Mouse (Mus musculus): ENCODE measurements around the gene Akr1c14. TPM values are rescaled to one million over a fixed set of nuclear protein-coding genes. Genes with fewer than 3 reads are reported as not detected.

The Akr1c14 gene
- not detected for total RNA-seq (2023)

GRCm38 (mm10) chr13:4048719-4049118 is at the start of gene Akr1c14:
Akr1c14 (plus strand) TSS chr13:4049011.

Other genes with a start within 250 kb of the Akr1c14 start
- not detected for gene Calml3, start 244.7 kb upstream of the Akr1c14 start, total RNA-seq (2023)
- gene Calm4, start 211.3 kb upstream of the Akr1c14 start, total RNA-seq (2023) = not detected
- gene Calm5, start 194.8 kb upstream of the Akr1c14 start, total RNA-seq (2023) = not detected
- gene Net1, start 130.8 kb upstream of the Akr1c14 start, total RNA-seq (2023) = 41.6 TPM
- gene Tubal3, start 130.7 kb upstream of the Akr1c14 start, total RNA-seq (2023) = not detected
- gene Ucn3, start 103.7 kb upstream of the Akr1c14 start, total RNA-seq (2023) = not detected
- not detected for gene Akr1c18, start 101.6 kb downstream of the Akr1c14 start, total RNA-seq (2023)
- gene Akr1c13, start 142.1 kb downstream of the Akr1c14 start, total RNA-seq (2023) = 14.3 TPM
- gene Akr1c19, start 179.7 kb downstream of the Akr1c14 start, total RNA-seq (2023) = not detected
- not detected for gene Akr1c12, start 230.4 kb downstream of the Akr1c14 start, total RNA-seq (2023)

Data from CD8-positive naive resting alpha-beta T cell, adult 57 days (primary cell).